Mouse (Mus musculus) hindbrain, embryonic 15.5 days (tissue): ENCODE measurements at regions not wholly inside any gene's neighbourhood (a gene's known extent, or its start where the extent isn't known, plus 50 kb on each side); places are given as distances from the start of the nearest gene placed in this dataset.

Experiments used
- ATAC-seq: fragments of 200-750 bp; cut with Nextera tagmentation; 2 replicates; pipeline ENCODE4 v1.8.0; 2017; ENCODE audit warnings: low read depth, moderate number of reproducible peaks, moderate TSS enrichment; ENCODE audit not compliant: low FRiP score
- H3K27ac ChIP-seq: fragments of 300-500 bp; sonication (generic); replicated peaks from 2 replicates; pipeline ENCODE4 v1.5.1; 2015; ENCODE audit warnings: mild to moderate bottlenecking, inconsistent platforms
- H3K27me3 ChIP-seq: fragments of 300-500 bp; sonication (generic); 2 replicates; pipeline ENCODE4 v1.6.1; 2015; ENCODE audit warnings: control low read depth, inconsistent platforms
- H3K36me3 ChIP-seq: fragments of 300-500 bp; sonication (generic); 2 replicates; pipeline ENCODE4 v1.6.1; 2015; ENCODE audit warnings: control low read depth, inconsistent platforms
- H3K4me1 ChIP-seq: fragments of 300-500 bp; sonication (generic); replicated peaks from 2 replicates; pipeline ENCODE4 v1.6.1; 2015; ENCODE audit warnings: control low read depth, inconsistent platforms
- H3K4me2 ChIP-seq: fragments of 300-500 bp; sonication (generic); 2 replicates; pipeline ENCODE4 v1.6.1; 2015; ENCODE audit warnings: moderate library complexity, mild to moderate bottlenecking, inconsistent platforms
- H3K4me3 ChIP-seq: fragments of 300-500 bp; sonication (generic); 2 replicates; pipeline ENCODE4 v1.5.1; 2015; ENCODE audit warnings: mild to moderate bottlenecking, inconsistent platforms
- H3K9ac ChIP-seq: fragments of 300-500 bp; sonication (generic); 2 replicates; pipeline ENCODE4 v1.6.1; 2015; ENCODE audit warnings: inconsistent platforms
- H3K9me3 ChIP-seq: fragments of 300-500 bp; sonication (generic); 2 replicates; pipeline ENCODE4 v1.6.1; 2016; ENCODE audit warnings: control low read depth, inconsistent platforms
- WGBS: fragments of 180-500 bp; shearing (Covaris S2); methylation state at CpG from one replicate; pipeline ENCODE4 v1.1.7; 2015; 5-methylcytosine and 5-hydroxymethylcytosine counted together

DNA sequence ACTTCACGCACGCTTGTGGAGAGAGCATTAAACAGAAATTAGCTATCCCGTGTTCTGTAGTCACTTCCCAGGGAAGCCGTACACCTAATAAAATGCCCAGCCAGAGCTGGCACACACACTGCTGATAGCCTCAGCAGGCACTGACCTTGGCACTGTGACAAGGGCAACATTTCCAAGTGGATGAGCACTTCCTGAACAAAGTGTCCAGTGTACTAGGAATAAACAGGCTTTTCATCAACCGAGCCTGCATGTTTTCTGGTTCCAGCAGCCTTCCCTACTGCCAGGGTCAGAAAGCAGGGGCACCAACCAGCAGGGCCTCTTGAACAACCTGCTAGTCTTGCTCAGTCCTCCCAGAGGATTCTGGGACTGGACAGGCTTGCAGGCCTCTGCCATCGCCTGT is 74.3 kb upstream of the Armc2 start:
- peak; percentile 27; the same call in 1 of the 2 replicates for ATAC-seq
- H3K27ac ChIP-seq: no peak overlapping the region
- H3K4me3 ChIP-seq: no peak overlapping the region
- H3K9me3 ChIP-seq: no peaks in the 10 kb centered on the region
- no peaks in the 10 kb centered on the region for H3K27me3 ChIP-seq
- H3K36me3 ChIP-seq: no peaks in the 10 kb centered on the region
- no peak overlapping the region for H3K9ac ChIP-seq
- WGBS: 38% methylated on average over 6 of the region's 6 CpGs
- no peak overlapping the region for H3K4me2 ChIP-seq
- peaks cover 28% of the 10 kb centered on the region for H3K4me1 ChIP-seq

DNA sequence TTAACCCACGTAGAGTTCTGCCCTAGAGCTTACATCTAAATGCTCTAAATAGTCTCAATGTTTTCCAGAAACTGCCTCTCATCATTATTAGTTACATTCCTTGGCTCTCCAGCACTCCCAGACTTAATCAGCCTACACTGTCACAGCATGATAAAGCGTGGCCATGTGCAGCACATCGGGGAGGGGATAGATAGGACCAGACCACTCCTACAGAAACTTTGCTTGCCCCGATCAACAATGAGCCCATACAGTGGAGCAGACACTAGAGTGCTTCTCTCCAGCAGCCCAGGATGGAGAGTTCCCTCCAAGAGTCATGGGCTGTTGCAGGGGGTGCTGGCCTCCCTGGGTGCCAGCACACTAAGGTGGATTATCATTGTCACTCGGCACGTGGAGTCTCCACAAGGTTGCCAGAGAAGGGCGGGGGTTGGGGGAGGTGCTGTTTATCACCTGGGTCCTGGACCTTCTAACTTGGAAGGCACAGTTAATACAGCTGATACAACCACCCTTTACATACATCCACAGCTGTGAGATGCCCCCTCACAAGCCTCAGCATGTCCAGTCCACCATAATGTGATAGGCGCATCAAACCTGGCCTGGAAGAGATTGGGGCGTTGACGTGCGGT is 73.4 kb upstream of the Armc2 start:
- Histone ChIP-seq H3K4me3 (no peak overlapping the region), H3K4me2 (no peak overlapping the region), H3K4me1 (peaks cover 28% of the 10 kb centered on the region), H3K9me3 (no peaks in the 10 kb centered on the region), H3K27me3 (no peaks in the 10 kb centered on the region), H3K27ac (no peak overlapping the region), H3K36me3 (no peaks in the 10 kb centered on the region), H3K9ac (no peak overlapping the region)
- peak; percentile 33; the same call in 1 of the 2 replicates for ATAC-seq
- WGBS: 70% methylated on average over 11 of the region's 11 CpGs

DNA sequence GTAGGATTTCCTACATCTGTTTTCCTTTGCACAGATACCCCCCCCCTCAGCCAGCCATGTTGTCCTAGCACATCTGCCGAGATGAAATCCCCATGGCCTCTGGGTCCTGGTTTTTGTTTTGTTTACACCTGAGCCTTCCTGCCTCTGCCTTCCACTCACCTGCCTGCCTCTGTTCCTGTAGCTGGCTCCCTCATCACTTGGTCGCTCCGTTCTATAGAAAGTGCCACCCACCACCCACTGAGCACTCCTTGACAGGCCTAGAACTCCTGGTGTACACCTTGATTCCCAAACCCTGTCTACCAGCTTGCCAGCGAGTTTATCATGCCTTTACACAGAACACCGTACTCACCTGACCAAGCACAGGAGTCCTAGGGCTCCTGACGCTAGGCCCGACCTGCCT is 72.6 kb upstream of the Armc2 start:
- Histone ChIP-seq H3K4me1 (peaks cover 28% of the 10 kb centered on the region), H3K4me2 (no peak overlapping the region), H3K27ac (no peak overlapping the region), H3K36me3 (no peaks in the 10 kb centered on the region), H3K9ac (no peak overlapping the region), H3K4me3 (no peak overlapping the region), H3K9me3 (no peaks in the 10 kb centered on the region), H3K27me3 (no peaks in the 10 kb centered on the region)
- ATAC-seq: no peak
- WGBS: 96% methylated on average over 7 of the region's 7 CpGs

DNA sequence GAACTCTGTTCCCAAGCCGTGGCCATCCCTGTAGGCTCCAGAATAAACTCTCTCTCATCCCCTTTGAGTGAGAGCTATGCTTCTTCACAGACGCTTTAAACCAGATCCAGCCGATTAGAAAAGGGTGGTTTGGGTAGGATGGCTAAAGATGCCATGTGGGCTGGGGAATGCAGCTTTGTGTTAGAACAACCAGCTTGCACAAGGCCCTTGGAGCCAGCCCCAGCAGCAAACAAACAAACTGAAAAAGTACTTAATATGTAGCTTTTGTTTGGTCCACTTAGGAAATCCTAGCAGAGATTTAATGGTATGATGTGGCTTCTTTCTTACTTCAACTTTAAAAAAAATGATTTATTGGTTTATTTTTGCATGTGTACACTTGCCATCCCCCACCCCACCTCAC is 71.9 kb upstream of the Armc2 start:
- Histone ChIP-seq H3K27me3 (no peaks in the 10 kb centered on the region), H3K36me3 (no peaks in the 10 kb centered on the region), H3K9ac (no peak overlapping the region), H3K4me2 (no peak overlapping the region), H3K4me3 (no peak overlapping the region), H3K27ac (no peak overlapping the region), H3K4me1 (peaks cover 28% of the 10 kb centered on the region), H3K9me3 (no peaks in the 10 kb centered on the region)
- no peak for ATAC-seq
- WGBS: 19% methylated on average over 3 of the region's 3 CpGs

DNA sequence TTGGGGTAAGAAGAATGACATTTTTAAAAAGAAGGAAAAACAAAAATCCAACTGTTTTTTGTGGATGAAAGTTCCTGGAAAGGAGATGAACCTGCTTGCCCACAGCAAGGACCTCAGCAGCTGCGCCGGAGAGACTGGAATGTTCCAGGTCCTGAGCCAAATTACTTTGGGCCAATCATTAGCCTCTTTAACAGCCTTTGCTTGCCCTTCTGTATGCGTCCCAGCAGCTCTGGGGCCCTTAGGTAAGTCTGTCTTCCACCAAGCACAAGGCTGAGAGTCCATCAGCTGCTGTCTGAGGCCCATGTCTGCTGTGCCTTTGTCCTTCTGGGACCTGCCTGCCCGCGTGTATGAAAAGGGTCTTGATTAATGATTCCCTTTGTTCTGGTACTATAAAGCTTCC is 71.4 kb upstream of the Armc2 start:
- ATAC-seq: no peak

DNA sequence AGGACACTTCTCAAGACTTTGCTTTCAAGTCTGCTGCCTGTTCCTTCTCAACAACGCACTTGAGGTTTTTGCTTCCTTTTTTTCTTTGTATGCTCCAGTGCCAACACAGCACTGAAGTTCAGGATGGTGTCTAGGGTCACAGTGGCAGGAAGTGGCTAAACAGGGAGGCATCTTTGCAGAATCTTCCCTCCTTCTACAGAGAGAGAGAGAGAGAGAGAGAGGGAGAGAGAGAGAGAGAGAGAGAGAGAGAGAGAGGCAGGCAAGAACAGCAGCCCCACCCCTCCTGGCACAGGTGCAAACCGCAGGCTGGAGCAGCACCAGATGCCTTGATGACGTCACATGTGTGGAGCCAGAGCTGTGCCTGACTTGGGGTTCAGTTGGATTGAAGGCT is 71.0 kb upstream of the Armc2 start:
- H3K4me1 ChIP-seq: peaks cover 28% of the 10 kb centered on the region
- 33% methylated on average over 3 of the region's 3 CpGs for WGBS
- no peak overlapping the region for H3K27ac ChIP-seq
- no peaks in the 10 kb centered on the region for H3K9me3 ChIP-seq
- H3K9ac ChIP-seq: no peak overlapping the region
- no peak overlapping the region for H3K4me3 ChIP-seq
- ATAC-seq: no peak
- H3K36me3 ChIP-seq: no peaks in the 10 kb centered on the region
- no peak overlapping the region for H3K4me2 ChIP-seq
- H3K27me3 ChIP-seq: no peaks in the 10 kb centered on the region

More for the DNA sequence above, 71.4 kb upstream of the Armc2 start:
- Histone ChIP-seq H3K4me1 (peaks cover 28% of the 10 kb centered on the region), H3K36me3 (no peaks in the 10 kb centered on the region), H3K27ac (no peak overlapping the region; the same call in 1 of the 2 replicates), H3K4me2 (no peak overlapping the region), H3K27me3 (no peaks in the 10 kb centered on the region), H3K9ac (no peak overlapping the region), H3K9me3 (no peaks in the 10 kb centered on the region), H3K4me3 (no peak overlapping the region)
- WGBS: 31% methylated on average over 5 of the region's 5 CpGs

DNA sequence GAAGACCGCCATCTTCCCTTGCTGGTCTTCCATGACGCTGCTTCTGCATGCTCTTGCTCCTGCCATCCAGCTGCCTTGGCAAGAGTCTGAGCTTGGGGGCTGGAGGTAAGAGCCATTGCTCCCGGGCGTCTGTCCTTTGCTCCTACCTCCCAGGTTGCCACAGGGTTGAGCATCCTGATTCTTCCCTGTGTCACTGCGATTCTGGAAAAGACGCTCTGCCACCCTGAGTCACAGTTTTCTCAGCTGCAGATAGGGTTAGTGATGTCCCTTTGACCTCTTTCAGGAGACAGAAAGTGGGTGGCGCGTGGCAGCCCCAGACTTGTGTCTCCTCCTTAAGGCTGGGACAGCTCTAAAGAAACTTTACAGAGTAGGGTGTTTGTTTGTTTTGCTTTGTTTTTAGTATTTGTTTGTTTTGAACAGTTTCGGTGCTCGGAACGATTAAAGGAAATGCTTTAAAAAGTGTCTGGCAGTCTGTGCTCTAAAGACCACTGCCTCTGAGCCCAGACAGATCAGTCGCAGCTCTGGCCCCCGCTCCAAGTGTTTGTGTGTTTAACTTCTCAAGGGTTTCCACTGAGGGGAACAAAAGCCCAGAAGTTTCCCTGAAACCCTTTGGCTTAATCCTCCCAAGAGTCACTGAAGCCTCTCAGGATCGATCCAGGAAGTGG is 70.5 kb upstream of the Armc2 start:
- H3K9me3 ChIP-seq: no peaks in the 10 kb centered on the region
- H3K27me3 ChIP-seq: no peaks in the 10 kb centered on the region
- no peak overlapping the region for H3K27ac ChIP-seq
- WGBS: 62% methylated on average over 14 of the region's 14 CpGs
- H3K4me2 ChIP-seq: no peak overlapping the region
- no peaks in the 10 kb centered on the region for H3K36me3 ChIP-seq
- no peak for ATAC-seq
- H3K4me3 ChIP-seq: no peak overlapping the region
- H3K4me1 ChIP-seq: peaks cover 28% of the 10 kb centered on the region
- no peak overlapping the region for H3K9ac ChIP-seq

DNA sequence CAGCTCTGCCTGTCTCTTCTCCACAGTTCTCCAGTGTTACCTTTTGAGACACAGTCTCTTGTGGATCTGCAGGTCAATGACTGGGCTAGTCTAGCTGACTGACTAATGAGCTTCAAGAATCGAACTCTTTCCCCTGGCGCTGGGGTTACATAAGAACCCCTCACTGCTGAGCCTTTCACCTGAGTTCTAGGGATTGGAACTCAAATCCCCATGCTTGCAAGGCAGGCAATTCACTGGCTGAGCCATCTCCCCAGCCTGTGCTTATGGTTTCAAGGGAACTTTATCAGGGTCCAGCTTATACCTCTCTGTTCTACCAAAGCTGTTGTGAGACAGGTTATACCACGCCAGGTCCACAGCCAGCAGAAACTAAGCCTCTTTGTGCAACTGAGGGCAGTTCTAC is 69.7 kb upstream of the Armc2 start:
- Histone ChIP-seq H3K4me1 (peaks cover 28% of the 10 kb centered on the region), H3K27me3 (no peaks in the 10 kb centered on the region), H3K27ac (no peak overlapping the region), H3K9me3 (no peaks in the 10 kb centered on the region), H3K9ac (no peak overlapping the region), H3K4me2 (no peak overlapping the region), H3K36me3 (no peaks in the 10 kb centered on the region), H3K4me3 (no peak overlapping the region)
- 93% methylated on average over 3 of the region's 3 CpGs for WGBS
- ATAC-seq: no peak

DNA sequence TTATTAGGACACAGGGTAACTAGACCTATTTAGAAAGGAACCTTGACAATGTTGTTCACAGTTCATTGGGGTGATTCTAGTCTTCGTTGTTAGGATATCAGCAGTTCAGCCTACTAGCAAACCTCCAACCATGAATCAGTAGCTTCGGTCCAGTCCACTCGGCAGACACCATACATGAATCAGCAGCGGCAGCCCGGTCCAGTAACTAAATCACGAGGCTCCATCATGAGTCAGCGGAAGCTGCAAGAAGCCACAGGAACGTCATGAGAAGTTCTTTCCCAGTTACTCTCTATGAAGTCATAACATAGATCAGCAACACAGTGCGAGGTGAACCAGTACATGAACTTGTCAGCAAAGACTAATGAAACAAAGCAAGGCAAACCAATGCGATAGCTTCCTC is 68.4 kb upstream of the Armc2 start:
- no peak overlapping the region for H3K27ac ChIP-seq
- no peaks in the 10 kb centered on the region for H3K9me3 ChIP-seq
- peaks cover 18% of the 10 kb centered on the region; the same call in 1 of the 2 replicates for H3K4me1 ChIP-seq
- 91% methylated on average over 10 of the region's 10 CpGs for WGBS
- no peaks in the 10 kb centered on the region for H3K27me3 ChIP-seq
- no peak overlapping the region for H3K4me2 ChIP-seq
- no peak overlapping the region for H3K4me3 ChIP-seq
- H3K9ac ChIP-seq: no peak overlapping the region
- ATAC-seq: no peak
- H3K36me3 ChIP-seq: no peaks in the 10 kb centered on the region

DNA sequence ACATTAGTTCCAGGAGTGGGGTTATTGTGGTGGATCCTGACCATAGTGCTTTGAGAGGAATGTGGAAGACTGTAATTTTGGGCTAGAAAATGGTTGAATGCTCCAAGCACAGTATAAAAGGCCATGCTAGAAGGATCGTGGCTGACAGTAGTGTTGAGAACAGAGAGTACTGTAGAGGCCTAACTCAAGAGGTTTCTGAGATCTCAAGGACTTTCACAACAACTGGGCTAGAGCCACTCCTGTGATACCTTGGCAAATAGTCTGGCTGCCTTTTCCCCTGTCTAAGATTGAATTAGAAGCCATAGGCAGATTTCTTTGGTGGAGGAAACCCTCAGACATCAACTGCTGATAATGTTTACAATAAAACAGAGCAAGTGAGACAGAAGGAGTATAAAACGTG is 67.1 kb upstream of the Armc2 start:
- Histone ChIP-seq H3K27me3 (no peaks in the 10 kb centered on the region), H3K4me2 (no peak overlapping the region), H3K4me3 (no peak overlapping the region), H3K4me1 (peaks cover 16% of the 10 kb centered on the region; the same call in 1 of the 2 replicates), H3K9me3 (no peaks in the 10 kb centered on the region), H3K27ac (no peak overlapping the region), H3K9ac (no peak overlapping the region), H3K36me3 (no peaks in the 10 kb centered on the region)
- WGBS: 83% methylated on average over 2 of the region's 2 CpGs
- no peak for ATAC-seq

DNA sequence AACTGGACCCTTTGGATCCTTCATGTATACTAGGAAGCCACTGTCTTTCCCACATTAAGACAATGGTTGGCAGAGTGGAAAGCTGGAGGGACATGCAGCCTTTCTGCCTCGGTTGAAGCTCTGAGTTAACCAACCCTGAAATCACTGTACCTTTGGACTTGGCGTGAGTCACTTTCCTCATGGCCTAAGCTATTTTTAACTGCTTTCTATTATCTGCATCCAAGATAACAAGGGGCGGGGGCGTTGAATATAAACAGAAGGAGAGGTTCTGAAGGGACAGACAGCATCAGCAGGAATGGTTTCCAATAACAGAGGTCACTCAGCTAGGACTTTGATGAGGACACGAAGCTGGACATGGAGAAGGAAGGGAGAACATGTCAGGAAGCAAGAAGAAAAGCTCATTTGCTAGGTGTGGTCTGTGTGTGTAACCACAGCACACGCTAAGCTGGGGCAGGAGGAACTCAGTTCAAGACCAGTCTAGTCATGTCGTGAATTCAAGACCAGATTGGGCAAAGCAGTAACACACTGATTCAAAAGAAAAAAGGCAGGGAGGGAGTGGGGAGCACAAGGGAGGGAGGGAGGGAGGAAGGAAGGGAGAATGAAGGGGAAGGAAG is 64.1 kb upstream of the Armc2 start:
- WGBS: 71% methylated on average over 7 of the region's 7 CpGs
- no peaks in the 10 kb centered on the region for H3K9me3 ChIP-seq
- H3K36me3 ChIP-seq: no peaks in the 10 kb centered on the region
- H3K4me1 ChIP-seq: no peaks in the 10 kb centered on the region
- H3K4me3 ChIP-seq: no peak overlapping the region
- no peak overlapping the region for H3K9ac ChIP-seq
- no peak for ATAC-seq
- H3K27me3 ChIP-seq: no peaks in the 10 kb centered on the region
- H3K4me2 ChIP-seq: no peak overlapping the region
- H3K27ac ChIP-seq: no peak overlapping the region

DNA sequence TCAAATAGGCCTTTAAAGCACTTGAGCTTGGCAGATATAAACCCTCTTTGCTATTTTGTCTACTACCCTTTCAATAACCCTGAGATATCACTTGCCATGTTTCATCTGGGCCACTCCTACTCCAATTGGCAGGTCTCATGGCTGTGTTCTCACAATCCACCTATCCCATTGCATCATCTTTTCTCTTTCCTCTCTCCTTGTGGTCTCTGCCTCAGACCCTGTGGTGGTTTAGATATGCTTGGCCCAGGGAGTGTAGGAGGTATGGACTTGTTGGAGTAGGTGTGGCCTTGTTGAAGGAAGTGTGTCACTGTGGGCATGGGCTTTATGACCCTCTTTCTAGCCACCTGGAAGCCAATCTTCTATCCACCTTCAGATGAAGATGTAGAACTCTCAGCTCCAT is 61.5 kb upstream of the Armc2 start:
- Histone ChIP-seq H3K9ac (no peak overlapping the region), H3K4me1 (no peaks in the 10 kb centered on the region)

More for the DNA sequence above, 61.5 kb upstream of the Armc2 start:
- Histone ChIP-seq H3K4me2 (no peak overlapping the region), H3K27me3 (no peaks in the 10 kb centered on the region), H3K4me3 (no peak overlapping the region), H3K36me3 (no peaks in the 10 kb centered on the region), H3K27ac (no peak overlapping the region), H3K9me3 (no peaks in the 10 kb centered on the region)
- ATAC-seq: no peak
